Mouse (Mus musculus) heart, adult 9 months (tissue): ENCODE results near the gene Ctcfl.

Experiments used
- DNase-seq, 2 experiments: peaks; one replicate each; pipeline ENCODE4 v3.0.0; 2022; ENCODE audit warnings: low spot score in 2 of 2

The Ctcfl gene

DNA sequence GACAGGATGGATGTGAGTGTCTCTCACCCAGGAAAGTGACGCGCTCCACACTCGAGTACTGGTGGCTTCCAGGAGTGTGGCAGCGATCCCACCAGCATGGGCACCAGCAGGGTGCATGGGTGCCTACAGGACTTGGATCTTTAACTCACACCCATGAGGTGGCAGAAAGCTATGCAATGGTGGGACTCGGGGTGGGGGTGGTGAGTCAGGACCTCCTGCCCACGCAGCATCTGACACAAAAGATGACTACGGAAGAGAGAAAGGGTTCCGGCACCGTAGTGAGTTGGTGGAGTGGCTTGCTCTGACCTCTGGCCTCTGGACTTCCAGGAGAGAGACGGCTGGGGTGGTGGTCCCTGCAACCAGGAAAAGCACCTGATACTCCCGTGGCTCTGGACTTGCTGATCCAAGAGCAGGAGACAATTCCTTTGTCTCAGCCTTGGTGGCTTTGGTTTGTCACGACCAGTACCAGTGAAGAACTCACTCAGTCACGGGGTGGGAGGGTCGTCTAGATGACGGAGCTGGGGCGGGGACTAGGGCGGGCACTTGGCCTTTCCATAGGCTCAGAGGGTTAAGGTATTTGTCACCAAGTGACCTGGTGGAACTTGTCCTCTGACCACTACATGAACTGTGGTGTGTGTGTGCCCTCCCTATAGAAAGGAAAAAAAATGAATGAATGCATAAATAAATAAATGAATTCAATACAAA, 71.1 kb downstream of the Ctcfl start:
- no peak for DNase-seq

DNA sequence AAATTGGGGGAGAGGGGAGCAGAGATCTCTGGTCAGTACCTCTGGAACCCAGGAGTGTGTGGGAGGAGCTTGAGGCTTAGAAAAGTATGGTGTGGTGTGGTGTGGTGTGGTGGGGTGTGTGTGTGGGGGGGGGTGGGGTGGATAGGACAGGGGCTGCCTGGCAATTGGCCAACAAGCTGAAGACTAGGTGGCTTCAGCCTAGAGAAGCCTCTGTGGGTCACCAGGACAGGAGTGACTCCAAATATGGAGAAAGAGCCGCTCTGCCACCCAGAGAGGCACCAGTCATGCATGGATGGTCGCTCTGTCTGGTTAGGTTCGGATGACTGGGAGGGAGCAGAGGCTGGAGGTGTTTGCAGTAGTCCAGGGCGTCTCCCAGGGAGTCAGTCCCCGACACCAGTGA, 71.9 kb downstream of the Ctcfl start:
- no peak for DNase-seq

DNA sequence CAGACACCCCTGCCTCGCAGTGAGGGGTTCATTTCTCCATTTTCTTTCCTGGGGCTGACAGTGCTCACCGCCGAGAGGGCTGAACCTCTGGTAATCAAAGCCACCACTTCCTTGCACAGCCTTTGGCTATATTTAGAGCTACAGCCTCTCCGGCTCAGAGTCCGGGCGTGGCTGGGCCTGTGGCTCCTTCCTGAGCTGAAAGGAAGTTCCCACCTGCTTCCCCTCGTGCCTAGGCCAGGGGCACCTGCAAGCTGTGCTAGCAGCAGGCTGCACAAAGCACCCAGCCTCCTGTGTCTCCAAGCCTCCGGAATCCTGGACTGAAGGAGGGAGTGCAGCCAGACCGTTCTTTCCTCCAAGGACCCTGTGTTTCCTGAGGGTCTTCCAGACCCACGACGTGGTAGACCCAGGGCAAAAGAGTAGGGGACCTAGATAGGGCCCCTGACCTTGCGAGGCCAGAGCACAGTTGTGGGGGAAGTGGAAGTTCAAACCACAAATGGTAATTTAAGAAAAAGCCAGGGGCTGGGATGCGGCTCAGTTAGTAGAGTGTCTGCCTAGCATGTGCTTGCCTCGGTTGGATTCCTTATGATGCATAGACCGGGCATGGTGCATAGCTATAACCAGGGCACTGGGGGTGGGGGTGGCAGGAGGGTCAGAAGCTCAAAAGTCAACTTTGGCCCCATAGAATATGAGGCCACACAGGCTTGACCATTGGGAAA, 72.6 kb downstream of the Ctcfl start:
- peak; percentile 34 to 50 for DNase-seq

DNA sequence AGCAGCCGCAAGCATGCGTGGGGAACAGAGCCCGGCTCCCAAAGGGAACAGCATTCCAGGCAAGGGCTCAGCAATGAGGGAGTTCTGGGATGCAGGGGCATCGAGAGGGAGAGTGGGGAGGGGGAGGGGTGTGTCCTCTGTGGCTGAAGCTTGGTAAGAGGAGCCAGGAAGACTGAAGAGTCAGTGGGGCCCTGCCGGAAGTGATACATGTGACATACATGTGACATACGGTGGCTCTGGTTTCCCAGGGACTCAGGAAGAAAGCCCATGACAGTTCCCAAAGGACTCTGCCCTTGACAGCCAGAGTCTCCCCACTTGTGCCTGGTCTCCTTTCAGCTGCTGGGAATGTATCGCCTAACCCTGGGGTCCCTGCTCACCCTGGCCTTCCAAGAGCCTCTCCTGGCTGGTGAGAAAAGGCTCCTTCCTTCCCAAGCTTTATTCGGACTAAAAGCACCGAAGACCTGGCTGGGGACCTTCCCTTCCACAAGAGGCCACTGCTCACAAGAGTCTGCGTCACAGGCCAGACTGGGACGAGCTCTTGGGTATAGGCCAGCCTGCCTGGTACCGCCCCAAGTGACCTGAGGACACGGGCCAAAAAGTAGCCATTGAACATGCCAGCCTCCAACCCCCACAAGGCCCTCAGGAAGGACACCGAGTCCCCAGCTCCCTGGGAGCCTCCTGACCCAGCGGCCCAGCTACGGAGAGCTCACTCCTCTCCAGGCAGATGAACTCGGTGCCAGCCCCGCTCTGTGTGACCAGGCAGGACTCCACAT, 74.9 kb downstream of the Ctcfl start:
- DNase-seq, result peak; percentile 76 to 86
